Mouse (Mus musculus) stomach, embryonic 14.5 days (tissue): ENCODE measurements around the gene Lpo. TPM values are rescaled to one million over a fixed set of nuclear protein-coding genes. Genes with fewer than 3 reads are reported as not detected.

Experiments used
- ATAC-seq: fragments of 200-750 bp; cut with Nextera tagmentation; 2 replicates; pipeline ENCODE4 v1.8.0; 2017; ENCODE audit warnings: low read depth, moderate TSS enrichment; ENCODE audit not compliant: insufficient number of reproducible peaks, insufficient read depth, low FRiP score
- H3K27ac ChIP-seq: fragments of 300-500 bp; sonication (generic); 2 replicates; pipeline ENCODE4 v1.5.1; 2014; ENCODE audit warnings: mild to moderate bottlenecking, low read length, moderate library complexity, mixed read lengths
- H3K27me3 ChIP-seq: fragments of 300-500 bp; sonication (generic); 2 replicates; pipeline ENCODE4 v1.6.1; 2014; ENCODE audit warnings: low read length, control low read depth, mixed read lengths; ENCODE audit not compliant: control insufficient read depth, insufficient read depth
- H3K36me3 ChIP-seq: fragments of 300-500 bp; sonication (generic); 2 replicates; pipeline ENCODE4 v1.6.1; 2014; ENCODE audit warnings: mild to moderate bottlenecking, control low read depth, low read length, moderate library complexity, mixed read lengths; ENCODE audit not compliant: control insufficient read depth, insufficient read depth
- H3K4me1 ChIP-seq: fragments of 300-500 bp; sonication (generic); 2 replicates; pipeline ENCODE4 v1.6.1; 2014; ENCODE audit warnings: low read length, control low read depth, mixed read lengths; ENCODE audit not compliant: control insufficient read depth, insufficient read depth
- H3K4me2 ChIP-seq: fragments of 300-500 bp; sonication (generic); replicated peaks from 2 replicates; pipeline ENCODE4 v1.6.1; 2014; ENCODE audit warnings: low read depth, low read length, control low read depth
- H3K4me3 ChIP-seq: fragments of 300-500 bp; sonication (generic); 2 replicates; pipeline ENCODE4 v1.5.1; 2014; ENCODE audit warnings: low read depth, low read length, control low read depth
- H3K9ac ChIP-seq: fragments of 300-500 bp; sonication (generic); replicated peaks from 2 replicates; pipeline ENCODE4 v1.6.1; 2014; ENCODE audit warnings: low read depth, mild to moderate bottlenecking, control low read depth, low read length, moderate library complexity, mixed read lengths
- H3K9me3 ChIP-seq: fragments of 300-500 bp; sonication (generic); 2 replicates; pipeline ENCODE4 v1.6.1; 2016; ENCODE audit warnings: low read depth, low read length, control low read depth; ENCODE audit not compliant: control insufficient read depth
- WGBS: fragments of 180-500 bp; shearing (Covaris S2); extraction: QIAGEN DNeasy Blood & Tissue Kit; methylation state at CpG from one replicate; pipeline ENCODE4 v1.1.7; 2014; 5-methylcytosine and 5-hydroxymethylcytosine counted together
- microRNA counts: library from miRNA; unstranded; fragments of <30 nt; microRNA quantifications from one replicate; lab custom pipeline; 2016
- microRNA-seq: library from miRNA; unstranded; fragments of <30 nt; microRNA quantifications from one replicate; pipeline ENCODE4, GENCODE M21; 2016
- polyA plus RNA-seq: library from polyadenylated mRNA; unstranded; fragments of >200 nt; fragmentation: Nextera tagmentation; extraction: Ambion mirVana; gene quantifications from 2 replicates; pipeline ENCODE4 v1.2.1, GENCODE M21; 2014

The Lpo gene
- polyA plus RNA-seq, 1 experiment from 2014 or later, result 0.25 TPM

- Histone ChIP-seq H3K4me3 (no peak overlapping the region), H3K4me2 (no peak overlapping the region), H3K27ac (no peak overlapping the region), H3K27me3 (peaks cover 36% of the 10 kb centered on the region), H3K36me3 (no peaks in the 10 kb centered on the region), H3K9ac (no peak overlapping the region), H3K9me3 (no peaks in the 10 kb centered on the region), H3K4me1 (peaks cover 7% of the 10 kb centered on the region; the same call in 1 of the 2 replicates)
- no peak for ATAC-seq
- 70% methylated on average over 4 of the region's 4 CpGs for WGBS
Observed at GRCm38 (mm10) chr11:87758957-87759608, 69.0 kb downstream of the Lpo start.

GRCm38 (mm10) chr11:87758161-87758911, 69.8 kb downstream of the Lpo start:
- Histone ChIP-seq H3K4me1 (peaks cover under 1% of the 10 kb centered on the region; the same call in 1 of the 2 replicates), H3K36me3 (no peaks in the 10 kb centered on the region), H3K4me3 (no peak overlapping the region), H3K27me3 (peaks cover 34% of the 10 kb centered on the region), H3K27ac (no peak overlapping the region), H3K9me3 (no peaks in the 10 kb centered on the region), H3K4me2 (no peak overlapping the region), H3K9ac (no peak overlapping the region)
- 79% methylated on average over 7 of the region's 7 CpGs for WGBS
- ATAC-seq, result no peak

- no peak for ATAC-seq
- no peak overlapping the region for H3K4me2 ChIP-seq
- WGBS, result 85% methylated on average over 25 of the region's 25 CpGs
Observed at GRCm38 (mm10) chr11:87757001-87757954, 70.8 kb downstream of the Lpo start.

More at GRCm38 (mm10) chr11:87757001-87757954, 70.8 kb downstream of the Lpo start:
- H3K27ac ChIP-seq, result no peak overlapping the region
- H3K36me3 ChIP-seq, result no peaks in the 10 kb centered on the region
- no peaks in the 10 kb centered on the region for H3K4me1 ChIP-seq
- no peaks in the 10 kb centered on the region for H3K9me3 ChIP-seq
- H3K9ac ChIP-seq, result no peak overlapping the region
- H3K27me3 ChIP-seq, result peaks cover 24% of the 10 kb centered on the region
- no peak overlapping the region for H3K4me3 ChIP-seq

MicroRNA genes within 50 kb of the gene (microRNA counts, 519-probe panel; counts per million panel counts)
- 3,586 counts per million, percentile 71 among the panel's probes with 10 or more counts for microRNA mmu-miR-142-3p (lab: Ali Mortazavi, UCI)
- 3,839 counts per million, percentile 76 among the panel's probes with 10 or more counts for microRNA mmu-miR-142-5p (lab: Ali Mortazavi, UCI)

Small RNA genes lying within 50 kb of the gene (microRNA-seq; reads per million reads assigned to microRNA genes)
- gene Mir142, result not detected
- not detected for gene Mir142b

Other genes with a start within 250 kb of the Lpo start
- gene Mtmr4, start 236.1 kb downstream of the Lpo start, polyA plus RNA-seq, result 30.5 and 32.0 TPM in 2 replicates
- 0.21 and 0.41 TPM in 2 replicates for gene Hsf5, start 211.1 kb downstream of the Lpo start, polyA plus RNA-seq
- gene Rnf43, start 165.6 kb downstream of the Lpo start, polyA plus RNA-seq, result 19.7 and 20.2 TPM in 2 replicates
- gene Supt4a, start 90.7 kb downstream of the Lpo start, polyA plus RNA-seq, result 133 and 151 TPM in 2 replicates
- gene Tspoap1, start 67.7 kb downstream of the Lpo start, polyA plus RNA-seq, result 3.1 TPM in 2 replicates
- gene Mpo, start 34.7 kb downstream of the Lpo start, polyA plus RNA-seq, result 2.5 and 5.0 TPM in 2 replicates
- 14.6 and 14.7 TPM in 2 replicates for gene Mks1, start 24.9 kb upstream of the Lpo start, polyA plus RNA-seq
- 0.25 and 0.32 TPM in 2 replicates for gene Epx, start 47.2 kb upstream of the Lpo start, polyA plus RNA-seq
- gene Olfr462, start 64.0 kb upstream of the Lpo start, polyA plus RNA-seq, result not detected in 2 replicates
- not detected in 2 replicates for gene Olfr463, start 69.1 kb upstream of the Lpo start, polyA plus RNA-seq
- gene Olfr464, start 92.7 kb upstream of the Lpo start, polyA plus RNA-seq, result not detected in 2 replicates
- 14.2 and 16.7 TPM in 2 replicates for gene Dynll2, start 159.2 kb upstream of the Lpo start, polyA plus RNA-seq
- 345 and 362 TPM in 2 replicates for gene Srsf1, start 219.1 kb upstream of the Lpo start, polyA plus RNA-seq
- gene Vezf1, start 240.0 kb upstream of the Lpo start, polyA plus RNA-seq, result 46.5 and 50.8 TPM in 2 replicates